Mouse (Mus musculus) intestine, postnatal 0 days (tissue): ENCODE results near the gene Zfp423. TPM values are rescaled to one million over a fixed set of nuclear protein-coding genes. Genes with fewer than 3 reads are reported as not detected.

Experiments
- ATAC-seq: fragments of 200-750 bp; cut with Nextera tagmentation; 2 replicates; pipeline ENCODE4 v1.8.0; 2017; ENCODE audit warnings: mild to moderate bottlenecking, moderate TSS enrichment, moderate library complexity
- H3K27ac ChIP-seq: fragments of 300-500 bp; sonication (generic); 2 replicates; pipeline ENCODE4 v1.5.1; 2014; ENCODE audit warnings: mild to moderate bottlenecking, low read depth, low read length, moderate library complexity
- H3K27me3 ChIP-seq: fragments of 300-500 bp; sonication (generic); replicated peaks from 2 replicates; pipeline ENCODE4 v1.6.1; 2014; ENCODE audit warnings: low read length, mixed read lengths; ENCODE audit not compliant: control insufficient read depth, insufficient read depth
- H3K36me3 ChIP-seq: fragments of 300-500 bp; sonication (generic); 2 replicates; pipeline ENCODE4 v1.6.1; 2014; ENCODE audit warnings: mild to moderate bottlenecking, moderate library complexity; ENCODE audit not compliant: control insufficient read depth, insufficient read depth
- H3K4me1 ChIP-seq: fragments of 300-500 bp; sonication (generic); replicated peaks from 2 replicates; pipeline ENCODE4 v1.6.1; 2014; ENCODE audit warnings: antibody characterized with exemption, low read length, mixed read lengths; ENCODE audit not compliant: control insufficient read depth, insufficient read depth
- H3K4me2 ChIP-seq: fragments of 300-500 bp; sonication (generic); replicated peaks from 2 replicates; pipeline ENCODE4 v1.6.1; 2014; ENCODE audit warnings: low read depth, mild to moderate bottlenecking, moderate library complexity
- H3K4me3 ChIP-seq: fragments of 300-500 bp; sonication (generic); 2 replicates; pipeline ENCODE4 v1.5.1; 2014; ENCODE audit warnings: low read depth, low read length
- H3K9ac ChIP-seq: fragments of 300-500 bp; sonication (generic); 2 replicates; pipeline ENCODE4 v1.6.1; 2014; ENCODE audit warnings: mild to moderate bottlenecking, low read depth, low read length
- H3K9me3 ChIP-seq: fragments of 300-500 bp; sonication (generic); 2 replicates; pipeline ENCODE4 v1.6.1; 2016; ENCODE audit warnings: mixed run types; ENCODE audit not compliant: control insufficient read depth
- CTCF ChIP-seq: sonication (generic); IDR thresholded peaks from 2 replicates; pipeline ENCODE4 v1.5.1; 2016; ENCODE audit warnings: low read depth, mild to moderate bottlenecking, control low read depth, antibody characterized with exemption, moderate library complexity
- WGBS: fragments of 180-500 bp; shearing (Covaris S2); extraction: QIAGEN DNeasy Blood & Tissue Kit; methylation state at CpG from one replicate; pipeline ENCODE4 v1.1.7; 2014; 5-methylcytosine and 5-hydroxymethylcytosine counted together
- polyA plus RNA-seq: library from polyadenylated mRNA; unstranded; fragments of >200 nt; fragmentation: Nextera tagmentation; extraction: Ambion mirVana; gene quantifications from 2 replicates; pipeline ENCODE4 v1.2.1, GENCODE M21; 2015

Zfp423 gene
- polyA plus RNA-seq, 1 experiment from 2014 or later, result 1.6 TPM

- Histone ChIP-seq H3K4me2 (no peak overlapping the region), H3K27me3 (no peaks in the 10 kb centered on the region), H3K4me1 (no peaks in the 10 kb centered on the region), H3K4me3 (no peak overlapping the region), H3K9me3 (no peaks in the 10 kb centered on the region), H3K27ac (no peak overlapping the region), H3K36me3 (no peaks in the 10 kb centered on the region), H3K9ac (no peak overlapping the region)
- 33% methylated on average over 13 of the region's 13 CpGs for WGBS
- no peak for ATAC-seq
- no peak for TF ChIP-seq CTCF
Measured at GRCm38 (mm10) chr8:87784227-87784626, 175.2 kb downstream of the Zfp423 start.

GRCm38 (mm10) chr8:87783198-87783597, 176.2 kb downstream of the Zfp423 start:
- Histone ChIP-seq H3K9ac (no peak overlapping the region), H3K9me3 (no peaks in the 10 kb centered on the region), H3K27ac (no peak overlapping the region), H3K27me3 (no peaks in the 10 kb centered on the region), H3K4me3 (no peak overlapping the region), H3K36me3 (no peaks in the 10 kb centered on the region), H3K4me1 (no peaks in the 10 kb centered on the region), H3K4me2 (no peak overlapping the region)
- no peak for ATAC-seq
- TF ChIP-seq CTCF, result no peak
- 71% methylated on average over 15 of the region's 15 CpGs for WGBS

GRCm38 (mm10) chr8:87777586-87777985, 181.8 kb downstream of the Zfp423 start:
- TF ChIP-seq CTCF, result no peak
- Histone ChIP-seq H3K27me3 (no peaks in the 10 kb centered on the region), H3K4me3 (no peak overlapping the region), H3K9me3 (no peaks in the 10 kb centered on the region), H3K36me3 (no peaks in the 10 kb centered on the region), H3K27ac (no peak overlapping the region), H3K4me2 (peak overlapping the region; percentile 13; the same call in 1 of the 2 replicates), H3K4me1 (no peaks in the 10 kb centered on the region), H3K9ac (no peak overlapping the region)
- peak; percentile 36; the same call in 1 of the 2 replicates for ATAC-seq
- WGBS, result 40% methylated on average over 8 of the region's 8 CpGs

GRCm38 (mm10) chr8:87775889-87776288, 183.5 kb downstream of the Zfp423 start:
- Histone ChIP-seq H3K9me3 (no peaks in the 10 kb centered on the region), H3K4me2 (no peak overlapping the region), H3K4me3 (no peak overlapping the region), H3K9ac (no peak overlapping the region), H3K36me3 (no peaks in the 10 kb centered on the region), H3K4me1 (no peaks in the 10 kb centered on the region), H3K27ac (no peak overlapping the region), H3K27me3 (no peaks in the 10 kb centered on the region)
- ATAC-seq, result no peak
- no peak for TF ChIP-seq CTCF
- WGBS, result 86% methylated on average over 3 of the region's 3 CpGs

GRCm38 (mm10) chr8:87774966-87775365, 184.4 kb downstream of the Zfp423 start:
- no peak overlapping the region for H3K4me2 ChIP-seq
- no peak for ATAC-seq
- no peaks in the 10 kb centered on the region for H3K36me3 ChIP-seq
- H3K27ac ChIP-seq, result no peak overlapping the region
- H3K4me1 ChIP-seq, result no peaks in the 10 kb centered on the region
- H3K9ac ChIP-seq, result no peak overlapping the region
- H3K9me3 ChIP-seq, result no peaks in the 10 kb centered on the region
- 69% methylated on average over 2 of the region's 2 CpGs for WGBS
- TF ChIP-seq CTCF, result no peak
- H3K4me3 ChIP-seq, result no peak overlapping the region
- no peaks in the 10 kb centered on the region for H3K27me3 ChIP-seq

GRCm38 (mm10) chr8:87772894-87773502, 186.4 kb downstream of the Zfp423 start:
- H3K9ac ChIP-seq, result no peak overlapping the region
- WGBS, result 71% methylated on average over 14 of the region's 14 CpGs
- H3K4me3 ChIP-seq, result no peak overlapping the region
- TF ChIP-seq CTCF, result no peak
- H3K4me2 ChIP-seq, result no peak overlapping the region
- no peaks in the 10 kb centered on the region for H3K27me3 ChIP-seq
- no peaks in the 10 kb centered on the region for H3K36me3 ChIP-seq
- no peaks in the 10 kb centered on the region for H3K4me1 ChIP-seq
- no peaks in the 10 kb centered on the region for H3K9me3 ChIP-seq
- ATAC-seq, result no peak
- no peak overlapping the region for H3K27ac ChIP-seq
